Mouse (Mus musculus) testis, postnatal 14 days (tissue): ENCODE measurements around the gene Mrpl40.
"Not testable (repeated sequence)": the region's sequence is repeated elsewhere in the genome, so short reads cannot be mapped to it uniquely, and the experiment has no call there.

Experiments used
- DNase-seq: peaks from one replicate; pipeline ENCODE4 v3.0.0; 2021; ENCODE audit warnings: low spot score

The Mrpl40 gene

GRCm38 (mm10) chr16:18876442-18877308 lies at the start of gene Mrpl40, which contains the start of gene Hira:
Gene Mrpl40, minus strand, starts transcription at chr16:18876862.
Gene Hira, plus strand, starts transcription at chr16:18877037.
- peak; percentile 94 for DNase-seq

- no peak for DNase-seq
Observed at GRCm38 (mm10) chr16:18921771-18922170, 45.1 kb upstream of the Mrpl40 start.

- no peak for DNase-seq
Observed at GRCm38 (mm10) chr16:18916064-18916463, 39.4 kb upstream of the Mrpl40 start.

- no peak for DNase-seq
Observed at GRCm38 (mm10) chr16:18905648-18906047, 29.0 kb upstream of the Mrpl40 start.

- no peak for DNase-seq
Observed at GRCm38 (mm10) chr16:18896429-18896828, 19.8 kb upstream of the Mrpl40 start.

GRCm38 (mm10) chr16:18895249-18895648 lies 18.6 kb upstream of the Mrpl40 start:
- no peak for DNase-seq

GRCm38 (mm10) chr16:18893840-18894372 lies 17.2 kb upstream of the Mrpl40 start:
- DNase-seq = no peak

- DNase-seq = no peak
Observed at GRCm38 (mm10) chr16:18884044-18884443, 7.4 kb upstream of the Mrpl40 start.

- DNase-seq = no peak
Observed at GRCm38 (mm10) chr16:18878091-18878720, 1.5 kb upstream of the Mrpl40 start.

GRCm38 (mm10) chr16:18877386-18878090 lies 876 bp upstream of the Mrpl40 start:
- DNase-seq = peak; percentile 73

GRCm38 (mm10) chr16:18876091-18876441 lies 596 bp downstream of the Mrpl40 start:
- no peak for DNase-seq

- DNase-seq = not testable (repeated sequence)
Observed at GRCm38 (mm10) chr16:18870495-18870894, 6.2 kb downstream of the Mrpl40 start.

GRCm38 (mm10) chr16:18860186-18860585 lies 16.5 kb downstream of the Mrpl40 start:
- DNase-seq = no peak

- DNase-seq = no peak
Observed at GRCm38 (mm10) chr16:18858551-18858950, 18.1 kb downstream of the Mrpl40 start.

- not testable (repeated sequence) for DNase-seq
Observed at GRCm38 (mm10) chr16:18849521-18850190, 27.0 kb downstream of the Mrpl40 start.

GRCm38 (mm10) chr16:18846301-18846820 lies 30.3 kb downstream of the Mrpl40 start:
- no peak for DNase-seq

- DNase-seq = no peak
Observed at GRCm38 (mm10) chr16:18838346-18838745, 38.3 kb downstream of the Mrpl40 start.

- peak; percentile 95 for DNase-seq
Observed at GRCm38 (mm10) chr16:18836468-18837208, 40.0 kb downstream of the Mrpl40 start, which contains the start of the genes 2510002D24Rik and Gm28539. Gene 2510002D24Rik, plus strand, starts transcription at chr16:18836578. Gene Gm28539, plus strand, starts transcription at chr16:18836584.

GRCm38 (mm10) chr16:18836073-18836467 lies 40.6 kb downstream of the Mrpl40 start:
- DNase-seq = no peak

- no peak for DNase-seq
Observed at GRCm38 (mm10) chr16:18833486-18833885, 43.2 kb downstream of the Mrpl40 start.

- no peak for DNase-seq
Observed at GRCm38 (mm10) chr16:18829102-18829501, 47.6 kb downstream of the Mrpl40 start.
